Mouse (Mus musculus) urinary bladder, adult 2 months (tissue): ENCODE results near the gene Plaa. TPM values are rescaled to one million over a fixed set of nuclear protein-coding genes. Genes with fewer than 3 reads are reported as not detected.
"Not testable (repeated sequence)": the region's sequence is repeated elsewhere in the genome, so short reads cannot be mapped to it uniquely, and the experiment has no call there.

Experiments
- DNase-seq: peaks from one replicate; pipeline ENCODE4 v3.0.0; 2022; ENCODE audit warnings: low spot score
- polyA plus RNA-seq: library from polyadenylated mRNA; depleted of rRNA; stranded (reverse); fragments of >200 nt; gene quantifications from 2 replicates; pipeline ENCODE4 v1.2.3, GENCODE M21; 2012; rRNA removed

The Plaa gene
- polyA plus RNA-seq = 37.6 and 37.9 TPM in 2 replicates

DNA sequence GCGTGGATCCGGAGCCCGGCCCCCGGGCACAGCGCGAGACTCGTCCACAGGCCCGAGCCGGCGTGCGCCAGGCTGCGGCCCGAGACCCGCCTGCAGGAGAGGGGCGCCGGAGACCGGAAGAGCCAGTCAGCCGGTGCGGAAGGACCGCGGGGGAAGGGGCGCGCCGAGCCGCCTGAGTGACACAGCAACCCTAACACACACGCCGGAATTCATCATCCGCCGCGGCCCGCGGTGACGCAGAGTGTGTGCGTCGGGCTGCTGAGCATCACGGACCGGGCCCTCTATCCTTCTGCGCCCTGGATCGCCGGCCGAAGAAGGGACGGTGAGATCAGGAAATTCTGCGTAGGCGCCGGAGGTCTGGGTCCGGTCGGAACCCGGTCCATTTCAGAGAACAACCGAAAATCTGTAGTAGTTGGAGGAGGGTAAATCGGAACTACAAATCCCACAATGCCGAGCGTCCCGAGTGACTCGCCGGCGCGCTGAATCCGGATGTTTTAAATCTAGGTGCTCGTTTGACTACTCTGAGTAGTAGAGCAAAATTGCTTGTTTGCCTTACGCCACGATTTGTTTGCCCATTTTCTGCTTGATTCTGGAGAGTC lies at the start of gene Plaa:
TSS of gene Plaa (minus strand) at position 214 of the 599 bp plus-strand sequence.
- peak; percentile 90 for DNase-seq

DNA sequence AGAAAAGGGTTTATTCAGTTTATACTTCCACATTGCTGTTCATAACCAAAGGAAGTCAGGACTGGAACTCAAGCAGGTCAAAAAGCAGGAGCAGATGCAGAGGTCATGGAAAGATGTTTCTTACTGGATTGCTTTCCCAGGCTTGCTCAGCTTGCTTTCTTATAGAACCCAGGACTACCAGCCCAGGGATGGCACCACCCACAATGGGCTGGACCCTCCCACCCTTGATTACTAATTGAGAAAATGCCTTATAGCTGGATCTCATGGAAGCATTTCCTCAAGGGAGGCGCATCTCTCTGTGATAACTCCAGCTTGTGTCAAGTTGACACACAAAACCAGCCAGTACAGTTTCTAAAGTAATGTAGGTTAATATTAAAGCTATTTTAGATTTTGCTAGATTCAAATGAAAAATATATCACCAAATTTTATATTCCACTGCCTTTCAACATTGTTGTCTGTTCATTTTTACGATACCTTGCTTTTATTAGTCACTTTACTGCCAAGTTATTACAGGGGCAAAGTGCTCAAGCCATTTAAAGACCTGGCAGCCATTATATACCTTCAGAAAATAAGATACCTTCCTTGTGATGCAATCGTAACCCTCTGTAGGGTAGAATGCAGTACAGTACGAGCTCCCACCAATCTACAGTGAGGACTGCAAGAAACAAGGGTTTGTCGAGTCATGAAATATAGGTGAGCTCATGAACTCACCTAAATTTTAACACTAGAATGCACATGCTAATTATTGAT lies 47.6 kb upstream of the Plaa start:
- DNase-seq = not testable (repeated sequence)

DNA sequence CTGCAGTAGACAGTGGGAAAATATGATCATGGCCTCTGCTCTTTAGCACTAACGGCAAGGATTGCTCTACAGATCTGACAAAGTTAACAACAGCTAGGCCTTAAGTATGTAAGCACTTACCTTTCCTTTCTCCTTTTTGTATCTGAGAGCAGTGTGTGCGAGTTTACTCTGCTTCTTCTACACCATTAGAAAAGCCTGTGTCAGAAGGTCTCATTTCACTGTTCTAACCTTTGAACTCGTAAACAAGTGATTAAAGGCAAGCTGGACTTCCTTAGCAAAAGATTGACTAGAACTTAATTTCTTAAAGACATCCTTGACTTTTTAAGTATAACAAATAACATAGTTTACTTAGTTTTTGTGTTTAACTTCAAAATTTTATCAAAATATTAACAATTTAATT lies 46.9 kb upstream of the Plaa start, which contains the start of gene Lrrc19:
TSS of gene Lrrc19 (minus strand) at position 225 of the 400 bp plus-strand sequence.
- no peak for DNase-seq

DNA sequence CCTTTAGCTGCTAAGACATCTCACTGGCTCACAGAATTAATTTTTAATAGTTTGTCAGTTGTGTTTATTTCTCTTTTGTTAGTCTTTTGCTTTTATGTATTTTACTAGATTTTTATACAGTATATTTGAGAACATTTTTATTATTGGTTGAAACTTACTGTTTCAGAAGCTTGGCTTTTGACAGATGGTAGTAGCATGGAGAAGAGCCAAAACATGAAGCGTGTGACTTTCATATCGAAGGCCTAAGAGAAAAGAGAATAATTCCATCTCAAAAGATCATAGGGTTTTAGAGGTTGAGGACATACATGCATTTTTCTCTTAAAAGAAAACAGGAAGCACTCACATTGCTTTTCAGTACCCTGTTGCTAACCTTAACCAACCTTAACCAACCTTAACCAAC lies 40.1 kb upstream of the Plaa start:
- DNase-seq = no peak

DNA sequence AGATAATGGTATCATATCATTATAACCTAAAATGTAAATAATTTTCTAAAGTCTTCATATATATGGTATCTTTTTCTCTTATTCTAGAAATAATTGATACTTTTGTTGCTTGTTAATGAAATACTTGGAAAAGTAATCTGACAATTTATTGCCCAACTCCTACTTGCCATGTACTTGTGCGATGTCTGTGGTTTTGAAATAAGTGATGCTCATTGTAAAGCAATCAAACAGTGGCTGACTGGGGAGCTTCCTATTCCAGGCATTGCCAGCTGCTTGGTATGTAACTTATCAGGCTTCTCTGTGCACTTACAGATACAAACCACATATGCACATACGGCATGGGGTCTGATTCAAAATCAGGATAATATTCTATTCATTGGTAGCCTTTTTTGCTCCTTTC lies 17.0 kb upstream of the Plaa start:
- DNase-seq = no peak

DNA sequence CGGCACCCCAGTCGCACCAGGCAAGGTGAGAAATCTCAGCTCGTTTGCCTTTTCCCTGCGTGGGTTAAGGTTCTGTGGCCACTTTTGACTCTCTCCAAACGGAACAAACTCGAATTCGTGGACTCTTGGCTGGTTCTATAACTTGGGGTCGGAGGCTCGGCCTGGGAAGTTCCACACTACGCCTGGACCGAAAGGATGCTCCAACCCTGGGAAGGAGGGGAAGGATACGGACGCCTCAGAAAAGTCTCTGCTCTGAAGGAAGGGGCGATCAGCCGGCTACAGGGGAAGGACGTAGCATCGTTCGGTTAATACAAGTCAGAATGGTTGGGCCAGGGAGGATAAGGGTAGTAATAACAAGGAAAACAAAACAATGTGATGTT lies 11.6 kb upstream of the Plaa start:
- no peak for DNase-seq

DNA sequence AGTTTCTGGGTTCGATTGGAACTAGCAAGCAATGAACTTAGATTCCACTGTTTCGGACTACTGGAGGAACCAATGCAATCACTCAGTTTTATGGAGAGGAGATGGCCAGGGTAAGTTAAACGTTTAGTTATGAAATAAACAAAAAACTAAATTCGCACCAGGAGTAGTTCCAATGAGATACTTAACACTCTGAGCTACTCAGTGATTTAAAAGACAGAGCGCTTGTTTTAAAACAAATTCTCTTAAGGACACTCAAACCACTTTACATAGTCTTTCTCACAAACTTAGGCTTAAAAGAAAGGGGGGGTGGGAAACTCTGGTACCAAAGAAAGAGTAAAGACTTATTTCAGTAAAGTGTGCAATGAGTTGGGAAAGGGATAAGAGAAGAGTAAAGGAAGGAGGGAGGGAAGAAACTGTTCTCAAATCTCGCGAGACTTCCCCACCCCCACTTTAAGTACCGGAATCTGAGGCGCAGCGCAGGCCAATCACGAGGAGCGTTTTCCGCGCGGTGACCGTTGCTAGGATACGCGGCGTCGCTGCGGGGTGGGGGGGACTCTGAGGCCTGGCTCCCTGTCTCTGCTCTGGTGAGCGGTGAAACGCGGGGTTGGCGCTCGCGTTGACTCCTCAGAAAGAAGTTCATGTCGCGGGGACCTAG lies 11.1 kb upstream of the Plaa start, which contains the start of gene Ift74:
TSS of gene Ift74 (plus strand) at position 520 of the 655 bp plus-strand sequence.
- DNase-seq = peak; percentile 74

DNA sequence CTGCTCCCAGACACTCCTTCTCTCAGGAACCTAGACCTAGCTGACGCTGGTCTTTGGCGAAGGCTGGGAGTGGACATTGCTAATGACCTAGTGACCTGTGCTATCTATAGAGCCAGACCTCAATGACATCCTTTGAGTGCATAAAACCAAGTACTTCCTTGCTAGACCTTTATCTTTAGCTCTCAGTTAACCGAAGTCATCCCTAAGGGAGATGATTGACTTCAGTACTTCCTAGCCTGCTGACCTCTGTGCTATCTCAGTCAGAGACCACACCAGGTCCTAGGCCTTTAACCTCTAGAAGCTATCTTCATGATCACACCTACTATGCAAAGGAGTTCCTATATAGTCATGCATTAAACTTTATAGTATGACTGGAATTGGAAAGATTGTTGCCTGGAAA lies 7.3 kb upstream of the Plaa start:
- no peak for DNase-seq

DNA sequence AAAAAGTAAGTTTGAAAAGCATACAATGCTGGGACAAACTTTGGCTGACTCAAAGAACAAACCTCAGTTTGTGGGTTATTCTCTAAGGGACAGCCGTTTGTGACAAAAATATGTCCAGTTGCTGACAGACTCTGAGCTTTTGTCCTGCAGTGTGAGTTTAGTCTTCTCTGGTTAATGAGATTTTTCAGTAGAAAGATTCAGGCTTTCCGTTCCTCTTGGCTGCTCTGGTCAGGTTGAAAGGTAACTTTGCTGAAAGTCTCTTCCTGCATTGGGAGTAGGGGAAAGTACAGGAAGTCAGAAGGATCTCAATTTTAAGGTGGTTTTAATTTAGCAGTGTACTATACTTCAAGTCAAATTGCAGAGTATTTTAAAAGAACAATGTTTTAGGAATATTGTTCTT lies 2.5 kb upstream of the Plaa start:
- DNase-seq = no peak

DNA sequence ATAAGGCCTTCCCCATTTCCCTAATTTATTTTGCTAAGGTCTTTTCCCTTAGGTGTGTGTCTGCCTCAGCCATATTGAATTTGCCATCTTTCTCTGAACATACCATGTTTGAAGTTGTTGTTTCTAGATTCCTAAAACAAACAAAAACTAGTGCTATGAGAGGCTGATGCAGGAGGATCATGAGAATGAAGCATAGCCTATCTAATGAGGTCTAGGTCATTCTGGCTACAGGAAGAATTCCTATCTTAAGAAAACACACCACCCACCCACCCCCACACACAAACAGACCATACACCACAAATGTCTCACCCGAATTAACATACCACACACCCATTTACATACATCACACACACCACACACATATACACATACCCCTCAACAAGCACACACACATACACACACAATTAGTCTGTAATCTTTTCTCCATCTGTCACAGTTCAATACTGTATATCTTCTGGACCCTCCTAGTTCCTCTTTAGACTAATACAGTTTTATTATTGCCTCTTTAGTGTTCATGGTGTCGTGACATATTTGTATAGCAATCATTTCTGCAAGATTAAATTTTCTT lies 1.5 kb upstream of the Plaa start:
- no peak for DNase-seq

DNA sequence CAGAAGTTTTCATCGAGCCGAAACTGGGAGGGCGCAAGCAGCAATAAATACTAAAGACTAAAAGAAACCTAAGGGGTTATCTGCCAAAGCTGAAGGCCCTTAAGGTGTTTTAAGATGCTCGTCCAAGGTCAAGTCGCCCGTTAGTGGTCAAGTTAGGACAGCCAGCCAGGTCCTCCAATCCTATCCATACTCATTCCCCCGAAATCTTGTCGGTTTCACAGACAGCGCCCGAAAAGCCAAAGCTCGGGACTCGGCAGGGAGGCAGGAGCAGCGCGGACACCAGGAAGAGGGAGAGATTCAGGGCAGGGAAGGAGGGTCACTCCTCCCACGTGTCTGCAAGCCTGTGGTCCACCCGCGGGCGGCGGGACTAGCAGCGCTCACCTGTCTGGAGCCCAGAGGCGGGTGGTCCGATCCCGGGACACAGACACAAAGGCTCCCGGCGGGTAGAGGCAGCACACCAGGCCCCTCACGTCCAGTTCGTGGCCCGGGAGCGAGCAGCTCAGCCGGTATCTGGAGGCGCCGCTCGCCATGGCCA lies 481 bp downstream of the Plaa start:
- no peak for DNase-seq

DNA sequence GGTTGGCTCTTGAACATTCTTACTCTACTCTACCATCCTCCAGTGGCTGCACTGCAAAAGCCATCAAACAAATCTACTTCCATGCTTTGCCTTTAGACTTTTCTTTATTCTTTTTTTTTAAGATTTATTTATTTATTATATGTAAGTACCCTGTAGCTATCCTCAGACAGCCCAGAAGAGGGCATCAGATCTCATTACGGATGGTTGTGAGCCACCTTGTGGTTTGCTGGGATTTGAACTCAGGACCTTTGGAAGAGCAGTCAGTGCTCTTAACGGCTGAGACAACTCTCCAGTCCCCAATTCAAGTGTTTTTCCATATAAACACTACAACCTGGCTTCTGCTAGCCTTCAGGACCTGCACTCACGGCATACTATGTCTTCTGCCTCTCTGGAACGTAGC lies 1.6 kb downstream of the Plaa start:
- no peak for DNase-seq

DNA sequence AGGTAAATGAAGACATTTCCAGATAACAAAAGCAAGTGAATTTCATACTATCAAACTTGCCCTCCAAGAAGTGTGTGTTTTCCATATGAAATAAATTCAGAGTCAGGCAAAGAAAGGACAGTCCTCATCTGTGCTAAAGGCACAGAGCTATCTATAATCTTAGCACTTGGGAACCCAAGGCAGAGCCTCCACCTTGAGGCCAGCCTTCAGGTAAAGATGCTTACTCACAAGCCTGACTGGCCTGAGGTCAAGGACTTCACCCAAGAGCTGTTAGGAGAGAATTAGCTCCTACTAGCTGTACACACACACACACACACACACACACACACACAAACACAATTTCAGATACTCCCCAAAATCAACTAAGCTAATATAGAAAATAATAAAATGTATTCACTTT lies 10.3 kb downstream of the Plaa start:
- DNase-seq = no peak

DNA sequence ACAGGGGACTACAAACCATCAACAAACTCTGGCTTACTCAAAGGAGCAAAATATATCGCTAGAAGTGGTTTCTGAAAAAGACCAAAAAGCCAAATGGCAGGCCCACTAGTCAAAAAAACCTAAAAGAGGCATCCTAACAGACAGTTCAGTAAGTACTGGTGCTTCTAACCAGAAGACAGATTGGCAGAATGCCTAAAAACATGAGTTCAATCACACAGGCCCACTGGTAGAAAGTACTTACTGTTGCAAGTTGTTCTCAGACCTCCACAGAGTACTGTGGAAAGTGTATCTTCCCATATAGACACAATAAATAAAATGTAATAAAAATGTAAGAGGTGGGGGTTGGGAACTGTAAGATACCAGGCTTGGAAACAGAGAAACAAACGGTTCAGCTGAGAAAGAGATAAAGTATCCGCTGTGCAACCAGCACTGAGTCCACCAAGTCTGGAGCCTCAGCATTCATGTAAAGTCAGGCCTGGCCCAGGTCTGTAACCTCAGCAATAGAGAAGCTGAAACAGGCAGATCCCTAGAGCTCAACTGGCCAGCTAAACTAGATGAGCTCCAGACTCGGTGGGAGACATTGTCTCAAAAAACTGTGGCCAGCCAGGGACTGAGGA lies 11.2 kb downstream of the Plaa start:
- no peak for DNase-seq

DNA sequence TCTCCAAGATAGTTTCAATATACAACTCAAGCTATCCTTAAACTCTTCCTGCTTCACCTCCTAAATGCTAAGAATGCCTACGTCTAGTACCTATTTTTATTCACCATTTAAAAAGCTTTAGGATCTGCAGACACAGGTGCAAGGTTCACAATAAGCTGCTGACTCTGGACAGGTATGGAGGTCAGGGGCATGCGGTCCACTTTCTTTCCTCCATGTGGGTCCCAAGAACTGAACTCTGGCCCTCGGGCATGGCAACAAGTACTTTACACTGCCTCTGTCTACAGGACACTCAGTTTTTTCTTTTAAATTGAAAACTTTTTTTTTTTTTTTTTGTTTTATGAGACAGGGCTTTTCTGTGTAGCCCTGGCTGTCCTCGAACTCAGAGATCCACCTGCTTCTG lies 30.4 kb downstream of the Plaa start:
- DNase-seq = no peak

DNA sequence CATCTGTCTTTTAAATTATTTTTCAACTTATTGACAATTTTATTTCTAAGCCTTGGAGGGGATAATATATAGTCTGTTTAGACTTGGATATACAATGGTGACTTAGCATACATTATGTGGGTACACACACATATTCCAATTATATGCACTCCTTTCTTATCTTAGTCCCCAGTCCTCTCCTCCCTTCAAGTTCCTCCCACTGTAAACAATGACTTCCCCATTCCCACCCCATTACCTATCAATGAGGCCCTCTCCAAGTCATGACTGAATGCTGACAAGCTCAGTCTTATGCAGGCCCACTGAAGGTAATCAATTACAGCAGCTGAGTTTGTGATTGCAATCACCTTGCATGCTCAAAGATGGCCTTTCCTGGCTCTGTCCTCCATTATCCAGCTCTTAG lies 38.7 kb downstream of the Plaa start:
- no peak for DNase-seq

DNA sequence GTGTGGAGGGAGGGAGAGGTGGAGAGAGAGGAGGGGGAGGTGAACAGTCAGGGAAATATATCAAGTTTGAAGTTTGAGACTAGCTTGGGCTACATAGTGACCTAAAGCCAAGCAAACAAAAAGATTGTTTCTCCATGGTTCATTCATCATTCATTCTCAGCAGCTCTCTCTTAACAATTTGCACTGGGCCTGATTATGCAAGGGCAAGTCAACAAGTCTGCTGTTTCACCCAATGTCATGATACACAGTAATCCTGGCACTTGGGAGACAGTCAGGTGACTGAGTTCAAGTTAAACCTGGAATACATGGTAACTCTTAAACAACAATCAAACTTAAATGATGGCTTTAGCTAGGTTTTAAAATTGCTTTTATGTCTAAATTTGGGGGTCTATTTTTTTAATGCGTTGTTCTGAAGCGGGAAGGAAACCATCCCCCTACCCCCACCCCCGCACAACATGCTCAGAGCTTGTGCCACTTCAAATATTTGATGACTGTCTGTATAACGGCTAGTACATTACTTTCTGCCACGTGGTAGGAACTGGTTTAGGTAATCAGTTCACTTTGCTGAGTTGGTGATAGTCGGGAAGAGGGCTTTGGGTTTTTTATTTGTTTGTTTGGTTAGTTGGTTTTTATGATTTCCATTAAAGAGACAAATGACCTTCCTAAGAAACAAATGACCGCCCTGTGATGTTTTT lies 40.9 kb downstream of the Plaa start:
- no peak for DNase-seq

DNA sequence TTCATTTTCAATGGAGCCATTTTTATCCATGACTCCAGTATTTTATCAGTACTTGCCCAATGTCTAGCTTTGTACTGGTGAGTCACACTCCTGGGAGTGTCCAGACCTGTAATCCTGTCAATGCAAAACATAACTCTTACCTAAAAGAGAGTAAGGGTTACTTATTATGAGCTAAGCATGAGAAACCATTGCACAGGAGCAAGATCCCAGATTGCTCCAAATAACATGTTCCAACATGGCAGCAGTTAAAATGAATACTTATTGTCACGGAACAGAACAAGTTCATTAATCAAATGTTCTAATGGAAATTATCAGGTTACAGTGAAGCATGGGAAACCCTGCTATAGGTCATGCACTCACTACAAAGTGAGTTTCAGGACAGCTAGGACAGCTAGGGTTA lies 42.7 kb downstream of the Plaa start:
- no peak for DNase-seq

DNA sequence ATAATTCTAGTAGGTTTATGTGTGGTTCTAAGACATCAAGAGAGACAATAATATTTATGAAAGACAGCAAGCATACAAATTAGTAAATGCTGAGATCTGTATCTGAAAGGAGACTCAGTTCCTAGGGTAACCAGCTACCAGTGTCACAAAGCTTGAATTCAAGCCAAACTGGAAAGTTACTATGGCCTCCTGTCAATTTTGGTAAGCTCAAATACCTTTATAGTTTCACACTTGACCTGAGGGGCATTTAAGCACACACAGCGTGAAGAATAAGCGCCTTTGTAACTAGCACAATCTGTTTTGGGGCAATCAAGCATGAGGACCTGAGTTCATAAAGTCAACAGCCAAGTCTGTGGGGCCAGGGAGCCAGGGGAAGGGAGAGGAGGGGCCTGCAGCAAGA lies 43.8 kb downstream of the Plaa start:
- no peak for DNase-seq

DNA sequence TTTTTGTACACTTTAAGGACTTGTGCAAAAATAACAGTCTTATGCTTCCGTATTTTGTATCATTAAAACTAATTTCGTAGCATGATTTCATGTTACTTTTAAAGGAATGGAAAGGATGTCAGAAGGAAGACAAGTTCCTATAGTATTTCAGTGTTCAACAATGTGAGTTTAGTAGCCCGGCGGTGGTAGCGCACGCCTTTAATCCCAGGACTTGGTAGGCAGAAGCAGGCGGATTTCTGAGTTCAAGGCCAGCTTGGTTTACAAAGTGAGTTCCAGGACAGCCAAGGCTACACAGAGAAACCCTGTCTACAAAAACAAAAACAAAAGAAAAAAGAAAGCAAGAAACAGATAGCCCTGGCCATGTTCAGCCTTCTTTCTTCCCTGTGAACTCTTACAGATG lies 45.9 kb downstream of the Plaa start:
- DNase-seq = no peak

DNA sequence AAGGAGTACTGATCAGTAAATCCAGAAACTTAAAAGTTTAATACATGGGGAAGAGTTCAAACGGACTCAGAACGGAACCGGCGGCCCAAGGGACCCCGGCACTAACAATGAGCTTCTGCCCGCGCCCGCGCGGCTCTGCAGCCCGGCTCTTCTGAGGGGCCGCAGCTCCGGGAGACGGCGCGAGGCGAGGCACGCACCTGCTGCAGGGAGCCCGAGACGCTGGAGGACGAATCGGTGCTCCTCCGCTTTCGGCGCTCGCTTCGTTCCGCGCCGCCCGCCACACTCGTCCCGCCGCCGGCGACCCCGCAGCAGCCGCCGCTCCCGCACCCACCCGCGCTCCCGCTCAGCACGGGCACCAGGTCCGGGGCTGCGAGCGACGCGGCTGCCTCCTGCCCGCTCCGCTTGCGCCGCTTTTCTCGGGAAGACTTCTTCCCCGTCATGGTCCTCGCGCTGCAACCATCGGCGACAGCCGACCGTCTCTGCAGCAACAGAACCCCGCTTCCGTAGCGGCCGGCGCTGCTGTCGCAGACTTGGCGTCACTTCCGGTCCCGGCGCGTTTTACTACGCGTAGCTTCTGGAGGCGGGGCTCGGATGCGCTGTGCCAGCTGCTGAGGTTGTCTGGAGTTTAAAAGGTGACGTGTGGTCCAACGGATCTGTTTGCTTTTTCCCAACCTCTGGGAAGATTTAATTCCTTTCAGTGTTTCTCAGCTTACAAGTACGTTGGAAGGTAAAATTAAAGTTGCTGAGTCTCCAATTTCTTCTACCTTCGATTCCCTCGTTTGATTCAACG lies 46.6 kb downstream of the Plaa start, which contains the start of the genes Gm10306 and Caap1:
TSS of gene Gm10306 (plus strand) at position 282 of the 790 bp plus-strand sequence.
TSS of gene Caap1 (minus strand) at position 532 of the 790 bp plus-strand sequence.
- peak; percentile 91 for DNase-seq
